Mouse (Mus musculus) forebrain, embryonic 13.5 days (tissue): ENCODE measurements around the gene Gm20388. TPM values are rescaled to one million over a fixed set of nuclear protein-coding genes. Genes with fewer than 3 reads are reported as not detected.

Experiments
- ATAC-seq: fragments of 200-750 bp; cut with Nextera tagmentation; 2 replicates; pipeline ENCODE4 v1.8.0; 2017
- H3K27ac ChIP-seq: fragments of 300-500 bp; sonication (generic); 2 replicates; pipeline ENCODE4 v1.5.1; 2015; ENCODE audit warnings: inconsistent platforms, mild to moderate bottlenecking, moderate library complexity
- H3K27me3 ChIP-seq: fragments of 300-500 bp; sonication (generic); 2 replicates; pipeline ENCODE4 v1.6.1; 2015; ENCODE audit warnings: mild to moderate bottlenecking, inconsistent platforms
- H3K36me3 ChIP-seq: fragments of 300-500 bp; sonication (generic); 2 replicates; pipeline ENCODE4 v1.6.1; 2015; ENCODE audit warnings: mild to moderate bottlenecking, inconsistent platforms; ENCODE audit not compliant: poor library complexity, severe bottlenecking
- H3K4me1 ChIP-seq: fragments of 300-500 bp; sonication (generic); 2 replicates; pipeline ENCODE4 v1.6.1; 2015; ENCODE audit warnings: inconsistent platforms
- H3K4me2 ChIP-seq: fragments of 300-500 bp; sonication (generic); 2 replicates; pipeline ENCODE4 v1.6.1; 2015; ENCODE audit warnings: inconsistent platforms, mild to moderate bottlenecking, moderate library complexity
- H3K4me3 ChIP-seq: fragments of 300-500 bp; sonication (generic); 2 replicates; pipeline ENCODE4 v1.5.1; 2015; ENCODE audit warnings: mild to moderate bottlenecking, inconsistent platforms
- H3K9ac ChIP-seq: fragments of 300-500 bp; sonication (generic); 2 replicates; pipeline ENCODE4 v1.6.1; 2015; ENCODE audit warnings: mild to moderate bottlenecking, inconsistent platforms
- H3K9me3 ChIP-seq: fragments of 300-500 bp; sonication (generic); replicated peaks from 2 replicates; pipeline ENCODE4 v1.6.1; 2016; ENCODE audit warnings: inconsistent platforms
- WGBS: fragments of 180-500 bp; shearing (Covaris S2); methylation state at CpG from one replicate; pipeline ENCODE4 v1.1.7; 2015; 5-methylcytosine and 5-hydroxymethylcytosine counted together
- polyA plus RNA-seq: library from polyadenylated mRNA; unstranded; fragments of >200 nt; fragmentation: Nextera tagmentation; extraction: Ambion mirVana; gene quantifications from 2 replicates; pipeline ENCODE4 v1.2.1, GENCODE M21; 2015

Gm20388 gene
- polyA plus RNA-seq, 1 experiment from 2014 or later = 5.6 TPM

DNA sequence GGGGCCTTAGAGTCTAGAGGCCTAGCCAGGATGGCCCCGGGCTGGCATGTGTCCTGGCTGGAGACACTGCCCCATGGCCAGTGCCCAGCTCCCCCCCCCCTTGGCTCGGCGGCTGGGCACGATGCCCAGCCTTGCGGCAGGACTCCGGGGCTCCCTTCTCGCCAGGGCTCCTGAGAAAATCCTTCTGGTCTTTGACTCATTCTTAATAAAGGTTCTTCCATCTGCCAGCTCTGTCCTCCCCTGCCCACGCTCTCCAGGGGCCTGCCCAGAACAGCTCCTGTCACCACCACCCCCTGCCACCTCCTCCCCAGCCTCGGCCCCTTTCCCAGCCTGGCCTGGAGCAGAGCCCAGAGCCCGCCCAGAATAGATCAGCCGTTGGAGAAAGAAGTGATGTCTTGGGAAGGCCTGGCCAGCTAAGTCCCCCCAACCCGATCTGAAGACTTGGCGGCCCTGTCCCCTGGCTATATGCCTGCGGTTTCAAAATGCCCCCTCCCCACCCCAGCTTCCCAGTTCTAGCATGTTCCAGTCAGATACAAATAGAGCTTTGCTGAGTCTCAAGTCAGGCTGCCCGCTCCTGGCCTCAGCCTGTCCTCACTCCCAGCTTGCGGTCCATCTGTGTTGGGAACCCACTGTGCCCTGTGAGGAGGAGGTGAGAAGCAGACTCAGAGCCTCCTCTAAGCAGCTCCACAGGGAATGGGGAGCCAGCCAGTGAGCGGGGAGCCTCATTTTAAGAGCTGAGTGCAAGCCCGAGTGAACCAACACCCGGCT is 472.0 kb downstream of the Gm20388 start:
- Histone ChIP-seq H3K36me3 (no peaks in the 10 kb centered on the region), H3K9ac (peak overlapping the region; percentile 46), H3K4me3 (no peak overlapping the region), H3K27me3 (no peaks in the 10 kb centered on the region), H3K4me1 (peaks cover 73% of the 10 kb centered on the region), H3K4me2 (peak overlapping the region; percentile 14; the same call in 1 of the 2 replicates), H3K27ac (peak overlapping the region; percentile 89), H3K9me3 (peaks cover 5% of the 10 kb centered on the region; the same call in 1 of the 2 replicates)
- WGBS = 34% methylated on average over 19 of the region's 19 CpGs
- ATAC-seq = peak; percentile 93

DNA sequence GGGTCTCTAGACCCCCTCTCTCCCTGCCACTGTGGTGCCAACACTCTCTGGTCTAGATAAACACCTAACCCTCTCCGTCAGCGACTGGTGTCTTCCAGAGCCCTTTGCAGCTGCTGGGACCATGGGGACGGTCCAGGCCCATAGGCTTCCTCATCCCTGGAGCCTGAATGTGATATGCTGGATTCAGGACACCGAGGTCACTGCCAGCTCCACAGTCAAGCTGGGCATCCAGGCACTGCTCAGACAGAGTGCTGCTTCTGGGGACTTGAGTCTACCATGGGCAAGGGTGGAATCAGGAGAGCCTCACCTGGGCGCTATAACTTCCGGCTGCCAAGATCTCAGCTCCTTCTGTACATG is 472.5 kb downstream of the Gm20388 start:
- Histone ChIP-seq H3K4me1 (peaks cover 71% of the 10 kb centered on the region), H3K27ac (peak overlapping the region; percentile 89), H3K4me2 (peak overlapping the region; percentile 14; the same call in 1 of the 2 replicates), H3K36me3 (no peaks in the 10 kb centered on the region), H3K4me3 (no peak overlapping the region), H3K9me3 (peaks cover 5% of the 10 kb centered on the region; the same call in 1 of the 2 replicates), H3K9ac (peak overlapping the region; percentile 46), H3K27me3 (no peaks in the 10 kb centered on the region)
- no peak for ATAC-seq
- 80% methylated on average over 6 of the region's 6 CpGs for WGBS

DNA sequence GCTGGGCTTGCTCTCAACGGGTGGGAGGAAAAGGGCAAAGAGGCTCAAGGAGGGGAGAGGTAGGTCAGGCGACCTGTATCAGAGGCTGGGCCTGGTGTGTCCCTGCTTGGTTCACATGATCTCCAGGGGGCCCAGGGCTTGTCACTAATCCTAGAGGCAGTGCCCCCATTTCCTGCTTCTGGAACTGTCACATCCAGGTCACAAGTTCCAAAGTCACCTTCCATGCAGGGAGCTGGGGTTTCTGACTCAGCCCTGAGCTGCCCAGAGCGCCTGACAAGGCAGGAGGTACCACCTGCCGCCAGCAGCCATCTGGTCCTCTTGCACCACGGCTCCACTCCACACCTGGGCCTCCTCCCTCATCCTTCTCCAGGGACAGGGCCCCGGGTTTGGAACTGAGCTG is 473.1 kb downstream of the Gm20388 start:
- Histone ChIP-seq H3K9ac (peak overlapping the region; percentile 46; the same call in 1 of the 2 replicates), H3K4me2 (no peak overlapping the region), H3K27ac (peak overlapping the region; percentile 89), H3K4me3 (no peak overlapping the region), H3K4me1 (peaks cover 71% of the 10 kb centered on the region), H3K36me3 (no peaks in the 10 kb centered on the region), H3K27me3 (no peaks in the 10 kb centered on the region), H3K9me3 (peaks cover 5% of the 10 kb centered on the region; the same call in 1 of the 2 replicates)
- WGBS = 66% methylated on average over 5 of the region's 6 CpGs
- no peak for ATAC-seq

DNA sequence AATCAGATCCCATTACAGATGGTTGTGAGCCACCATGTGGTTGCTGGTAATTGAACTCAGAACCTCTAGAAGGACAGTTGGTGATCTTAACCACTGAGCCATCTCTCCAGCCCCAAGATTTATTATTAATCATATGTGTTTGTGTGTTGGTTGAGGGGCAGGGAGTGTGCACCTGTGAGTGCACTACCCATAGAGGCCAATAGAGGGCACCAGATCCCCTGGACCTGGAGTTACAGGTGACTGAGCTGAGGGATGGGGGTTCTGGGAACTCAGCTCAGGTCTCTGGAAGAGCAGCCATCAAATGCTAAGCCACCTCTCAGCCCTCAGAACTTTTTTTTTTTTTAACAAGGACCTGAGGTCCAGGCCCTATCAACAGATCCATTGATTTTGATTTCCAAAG is 474.1 kb downstream of the Gm20388 start:
- H3K4me2 ChIP-seq = no peak overlapping the region
- no peak overlapping the region for H3K4me3 ChIP-seq
- peaks cover 5% of the 10 kb centered on the region; the same call in 1 of the 2 replicates for H3K9me3 ChIP-seq
- H3K27me3 ChIP-seq = no peaks in the 10 kb centered on the region
- H3K9ac ChIP-seq = no peak overlapping the region
- H3K36me3 ChIP-seq = no peaks in the 10 kb centered on the region
- peaks cover 61% of the 10 kb centered on the region for H3K4me1 ChIP-seq
- no peak for ATAC-seq
- H3K27ac ChIP-seq = no peak overlapping the region

GRCm38 (mm10) chr8:120388246-120388645 is 477.6 kb downstream of the Gm20388 start:
- WGBS = 79% methylated on average over 6 of the region's 6 CpGs
- no peaks in the 10 kb centered on the region for H3K27me3 ChIP-seq
- H3K36me3 ChIP-seq = no peaks in the 10 kb centered on the region
- H3K4me1 ChIP-seq = peaks cover 46% of the 10 kb centered on the region
- no peak overlapping the region for H3K4me2 ChIP-seq
- ATAC-seq = no peak
- no peak overlapping the region for H3K9ac ChIP-seq
- no peak overlapping the region for H3K4me3 ChIP-seq
- no peak overlapping the region for H3K27ac ChIP-seq
- peaks cover 5% of the 10 kb centered on the region; the same call in 1 of the 2 replicates for H3K9me3 ChIP-seq

DNA sequence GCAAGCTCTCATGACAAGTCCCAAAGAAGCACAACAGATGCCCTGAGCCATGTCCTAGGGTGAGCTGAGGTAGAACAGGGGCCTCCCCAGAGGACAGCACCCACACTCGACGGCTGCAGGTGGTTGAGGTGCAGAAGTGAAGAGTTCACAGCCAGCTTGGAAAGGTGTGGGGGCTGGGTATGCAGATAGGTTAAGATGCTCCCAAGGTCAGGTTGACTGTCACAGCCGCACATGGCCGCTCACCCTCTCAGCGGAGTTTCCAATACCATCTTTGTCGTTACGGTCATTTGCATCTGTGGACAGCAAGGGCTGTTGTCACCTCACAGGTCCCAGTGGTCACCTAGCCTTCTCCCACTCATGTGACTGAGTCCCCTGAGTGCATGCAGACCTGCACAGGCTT is 480.0 kb downstream of the Gm20388 start:
- no peak overlapping the region for H3K9ac ChIP-seq
- no peak overlapping the region for H3K4me2 ChIP-seq
- H3K36me3 ChIP-seq = no peaks in the 10 kb centered on the region
- H3K27ac ChIP-seq = no peak overlapping the region
- no peaks in the 10 kb centered on the region for H3K27me3 ChIP-seq
- H3K9me3 ChIP-seq = no peaks in the 10 kb centered on the region
- 98% methylated on average over 7 of the region's 7 CpGs for WGBS
- peaks cover 48% of the 10 kb centered on the region for H3K4me1 ChIP-seq
- no peak for ATAC-seq
- no peak overlapping the region for H3K4me3 ChIP-seq

DNA sequence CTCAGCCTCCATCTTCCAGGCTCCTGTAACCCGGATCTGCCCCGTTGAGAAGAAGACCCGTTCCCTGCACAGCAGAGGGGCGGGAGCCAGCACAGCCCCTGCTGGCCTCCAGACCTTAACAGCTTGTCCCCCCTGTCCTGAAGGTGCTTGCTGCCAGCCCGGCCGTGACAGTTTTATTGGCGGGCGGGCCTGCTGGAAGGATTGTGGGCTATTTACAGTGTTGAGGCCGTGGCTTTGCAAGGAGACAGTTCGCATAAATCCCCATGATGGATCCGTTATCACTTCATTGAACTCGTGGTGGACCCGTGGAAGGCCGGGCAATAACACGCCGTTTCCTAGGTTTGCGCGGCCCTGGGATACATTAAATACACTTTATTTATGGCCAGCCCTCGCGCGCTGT is 481.2 kb downstream of the Gm20388 start:
- Histone ChIP-seq H3K9ac (no peak overlapping the region), H3K27ac (peak overlapping the region; percentile 4)
- ATAC-seq = no peak

GRCm38 (mm10) chr8:120393085-120393484 is 482.4 kb downstream of the Gm20388 start:
- Histone ChIP-seq H3K9ac (no peak overlapping the region), H3K27ac (0 out of 2 replicates have a peak overlapping the region, but pooled peaks have one; percentile 60), H3K4me3 (no peak overlapping the region), H3K9me3 (no peaks in the 10 kb centered on the region), H3K4me1 (peaks cover 51% of the 10 kb centered on the region), H3K4me2 (no peak overlapping the region), H3K27me3 (no peaks in the 10 kb centered on the region), H3K36me3 (no peaks in the 10 kb centered on the region)
- ATAC-seq = no peak
- WGBS = 85% methylated on average over 11 of the region's 11 CpGs

More for the DNA sequence above, 481.2 kb downstream of the Gm20388 start:
- Histone ChIP-seq H3K4me1 (peaks cover 45% of the 10 kb centered on the region), H3K4me3 (no peak overlapping the region), H3K9me3 (no peaks in the 10 kb centered on the region), H3K27me3 (no peaks in the 10 kb centered on the region), H3K36me3 (no peaks in the 10 kb centered on the region), H3K4me2 (no peak overlapping the region)
- WGBS = 80% methylated on average over 21 of the region's 21 CpGs

DNA sequence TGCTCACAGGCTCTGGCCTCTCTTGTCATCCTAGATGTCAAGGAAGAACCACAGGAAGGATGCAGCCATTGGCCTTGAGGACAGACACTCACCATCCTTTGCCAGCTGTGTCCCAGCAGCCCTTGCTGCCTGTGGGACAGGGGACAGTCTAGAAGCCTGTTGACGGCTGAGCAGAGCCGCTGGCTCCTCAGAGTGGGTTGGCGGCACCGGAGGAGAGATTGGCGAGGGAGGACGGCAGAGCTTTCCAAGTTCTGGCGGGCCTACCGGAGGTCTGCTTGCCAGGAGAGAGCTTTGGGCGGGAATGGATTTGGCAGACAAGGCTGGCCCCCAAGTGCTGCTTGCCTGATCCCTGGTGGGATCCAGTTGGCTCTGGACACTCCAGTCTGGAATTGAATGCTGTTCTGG is 483.2 kb downstream of the Gm20388 start:
- Histone ChIP-seq H3K27ac (peak overlapping the region; percentile 60), H3K4me1 (peaks cover 53% of the 10 kb centered on the region), H3K4me2 (no peak overlapping the region), H3K4me3 (no peak overlapping the region), H3K9me3 (no peaks in the 10 kb centered on the region), H3K36me3 (no peaks in the 10 kb centered on the region), H3K27me3 (no peaks in the 10 kb centered on the region), H3K9ac (0 out of 2 replicates have a peak overlapping the region, but pooled peaks have one; percentile 23)
- 0 out of 2 replicates have a peak, but pooled peaks have one; percentile 11 for ATAC-seq
- 69% methylated on average over 9 of the region's 9 CpGs for WGBS

GRCm38 (mm10) chr8:120395892-120396291 is 485.3 kb downstream of the Gm20388 start:
- Histone ChIP-seq H3K36me3 (no peaks in the 10 kb centered on the region), H3K9ac (no peak overlapping the region), H3K4me3 (no peak overlapping the region), H3K9me3 (no peaks in the 10 kb centered on the region), H3K4me1 (peaks cover 70% of the 10 kb centered on the region), H3K27ac (no peak overlapping the region), H3K27me3 (0 out of 2 replicates have a peak, but pooled peaks cover 2% of the 10 kb centered on the region), H3K4me2 (no peak overlapping the region)
- WGBS = 93% methylated on average over 3 of the region's 3 CpGs
- no peak for ATAC-seq

GRCm38 (mm10) chr8:120396756-120397155 is 486.1 kb downstream of the Gm20388 start:
- Histone ChIP-seq H3K4me2 (no peak overlapping the region), H3K4me1 (peaks cover 70% of the 10 kb centered on the region), H3K36me3 (no peaks in the 10 kb centered on the region), H3K4me3 (no peak overlapping the region), H3K9me3 (no peaks in the 10 kb centered on the region), H3K27me3 (0 out of 2 replicates have a peak, but pooled peaks cover 5% of the 10 kb centered on the region), H3K27ac (peak overlapping the region; percentile 71), H3K9ac (no peak overlapping the region)
- WGBS = 51% methylated on average over 3 of the region's 3 CpGs
- ATAC-seq = no peak
